Mouse (Mus musculus) small intestine, adult 2 months (tissue): ENCODE results near the gene Hoxd13.

Source experiments
- CTCF ChIP-seq: fragments of 200-500 bp; IDR thresholded peaks from 2 replicates; pipeline ENCODE4 v1.5.1; 2012; ENCODE audit warnings: low read depth, mild to moderate bottlenecking, control low read depth, inconsistent platforms, low read length, moderate library complexity, mixed read lengths; ENCODE audit not compliant: insufficient replicate concordance, insufficient read length; ENCODE audit errors: extremely low read depth
- POLR2A ChIP-seq: fragments of 200-500 bp; IDR thresholded peaks from 2 replicates; pipeline ENCODE4 v1.6.1; 2012; ENCODE audit warnings: low read depth, mild to moderate bottlenecking, control low read depth, inconsistent platforms, low read length, moderate library complexity

GRCm38 (mm10) chr2:74655821-74656631 lies 12.1 kb upstream of the Hoxd13 start:
- TF ChIP-seq POLR2A, result no peak
- TF ChIP-seq CTCF, result no peak
